Mouse (Mus musculus) T-helper 2 cell (primary cell): ENCODE measurements at regions not wholly inside any gene's neighbourhood (a gene's known extent, or its start where the extent isn't known, plus 50 kb on each side); places are given as distances from the start of the nearest gene placed in this dataset.

Source experiments
- in situ Hi-C: fragments of 300-600 bp; cut with MboI, MseI; formaldehyde crosslinking; loops from one replicate; pipeline ENCODE4 v1.15.1; 2025; ENCODE audit warnings: high pct_unique_total_duplicates

DNA sequence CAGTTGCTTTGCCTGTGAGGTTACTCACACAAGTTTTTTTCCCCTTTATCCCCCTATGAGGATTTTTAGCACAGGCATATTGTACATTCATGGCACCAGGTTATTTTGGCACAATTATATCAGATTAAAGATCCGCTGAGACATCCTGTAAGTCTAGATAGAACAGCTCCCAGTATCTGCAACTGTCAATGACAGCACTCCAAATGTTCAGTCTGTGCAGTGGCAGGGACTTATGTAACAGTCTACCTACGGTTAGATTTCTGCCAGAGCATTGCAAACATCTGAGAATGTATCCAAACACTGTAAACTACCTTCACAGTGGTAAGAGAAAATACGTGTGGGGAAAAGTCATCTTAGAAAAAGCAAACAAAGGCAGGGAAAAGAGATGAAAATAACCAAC is 163.5 kb upstream of the Kcnh7 start:
- in situ Hi-C loops: no loop called here

DNA sequence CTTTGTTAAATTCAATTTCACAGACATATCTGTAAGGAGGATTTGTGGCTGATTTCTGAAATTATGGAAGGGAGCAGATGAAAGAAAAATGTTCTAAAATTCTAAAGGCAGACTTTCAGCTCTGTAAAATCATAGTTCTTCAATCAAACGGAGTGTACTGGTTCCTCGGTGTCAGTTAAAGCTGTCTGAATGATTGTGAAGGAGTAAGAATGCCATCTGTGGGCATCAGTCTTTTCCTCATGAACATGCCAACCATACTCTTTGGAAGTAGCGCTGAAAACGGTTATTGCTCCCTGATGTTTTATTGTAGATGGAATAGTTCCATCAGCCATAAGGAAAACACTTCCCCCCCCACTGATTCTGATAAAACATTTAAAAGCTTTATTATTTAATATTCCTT is 142.7 kb upstream of the Kcnh7 start:
- in situ Hi-C loops: no loop called here

DNA sequence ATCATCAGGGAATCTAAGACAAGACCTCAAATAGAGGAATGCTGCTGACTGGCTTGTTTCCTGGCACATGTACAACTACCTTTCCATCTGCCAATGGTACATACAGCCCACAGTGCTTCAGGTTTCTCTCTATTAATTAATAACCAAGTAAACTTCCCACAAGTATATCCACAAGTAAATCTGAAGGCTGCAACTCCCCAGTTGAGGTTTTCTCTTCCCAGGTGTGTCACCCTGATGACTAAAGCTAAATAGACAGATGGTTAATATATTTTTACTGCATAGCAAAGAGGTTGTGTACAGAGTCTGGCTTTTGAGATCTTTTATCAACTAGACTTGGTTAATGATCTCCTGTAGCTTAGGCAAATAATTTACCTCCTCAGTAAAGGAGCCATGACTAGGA is 96.8 kb upstream of the Kcnh7 start:
- in situ Hi-C loops: loop anchor here (25.0 kb wide), 2 partner anchors 1269 to 1719 kb away; no protein-coding TSS in a partner anchor

DNA sequence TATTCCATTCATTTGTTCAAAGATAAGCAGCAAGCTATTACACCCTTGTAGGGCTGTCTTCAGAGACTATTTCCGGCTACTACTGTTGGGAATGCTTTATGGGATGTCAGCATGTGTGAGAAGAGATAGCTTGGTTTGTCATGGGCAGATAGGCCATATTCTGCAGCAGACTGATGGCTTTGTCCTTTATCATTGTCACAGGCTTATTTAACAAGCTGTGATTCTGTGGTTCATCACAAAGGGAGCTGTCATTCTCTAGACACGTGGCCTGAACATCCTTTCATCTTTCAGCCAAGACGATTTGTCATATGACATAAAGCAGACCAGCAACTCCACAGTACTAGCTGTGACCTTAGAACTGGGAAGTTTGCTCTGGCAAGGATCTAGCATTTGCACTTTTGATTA is 89.7 kb upstream of the Kcnh7 start:
- in situ Hi-C loops: no loop called here

DNA sequence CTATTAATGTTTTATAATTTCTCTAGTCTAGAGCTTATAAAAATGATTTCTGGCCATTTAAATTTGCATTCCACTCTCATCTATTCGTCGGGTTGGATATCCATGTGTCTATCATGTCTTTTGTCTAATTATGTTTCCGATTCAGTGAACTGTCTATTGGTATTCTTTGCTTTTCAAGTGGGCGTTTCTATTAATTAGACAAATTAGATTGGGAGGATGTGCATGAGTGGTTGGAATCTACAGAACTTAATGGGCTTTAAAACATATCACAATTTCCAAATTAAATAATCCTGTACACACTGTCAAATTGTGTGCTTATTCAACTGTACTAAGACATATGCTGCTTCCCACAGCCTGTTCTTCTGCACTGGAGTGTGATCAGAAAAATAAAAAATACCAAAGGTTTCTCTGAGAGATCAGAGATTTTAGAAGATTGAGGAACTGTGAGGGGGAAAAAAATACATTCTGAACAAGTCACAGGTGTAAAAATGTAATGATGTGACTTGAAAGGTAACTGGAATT is 62.1 kb upstream of the Kcnh7 start:
- in situ Hi-C loops: no loop called here

DNA sequence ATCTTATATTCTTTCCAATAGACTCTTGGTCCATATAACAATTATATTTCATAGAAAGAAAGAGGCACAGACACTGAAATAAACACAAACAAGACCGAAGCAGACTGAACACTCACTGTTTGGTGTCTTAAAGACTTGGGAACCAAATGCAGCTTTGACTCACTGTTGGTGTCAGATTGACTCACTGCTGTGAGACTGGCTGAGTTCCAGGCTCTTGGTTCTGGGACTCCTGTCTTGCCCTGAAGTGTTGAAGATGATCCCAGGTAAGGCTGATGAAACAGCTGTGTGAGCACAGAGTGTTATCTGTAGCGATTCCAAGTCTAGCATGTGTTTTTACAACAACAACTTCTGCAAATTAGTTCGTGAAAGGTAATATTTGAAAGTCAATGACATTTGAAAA is 55.2 kb upstream of the Kcnh7 start:
- in situ Hi-C loops: no loop called here
